Mouse (Mus musculus) bone marrow macrophage, adult 2 months (primary cell): Measurements from ENCODE around the gene Dsn1. TPM values are rescaled to one million over a fixed set of nuclear protein-coding genes. Genes with fewer than 3 reads are reported as not detected.

Experiments used
- H3K27ac ChIP-seq: 2 replicates; pipeline ENCODE4 v1.5.1; 2012; ENCODE audit warnings: low read depth, low read length; ENCODE audit not compliant: insufficient read depth
- H3K4me1 ChIP-seq: 2 replicates; pipeline ENCODE4 v1.6.1; 2012; ENCODE audit warnings: low read length; ENCODE audit not compliant: control insufficient read depth, insufficient read depth
- H3K4me3 ChIP-seq: 2 replicates; pipeline ENCODE4 v1.5.1; 2012; ENCODE audit warnings: mild to moderate bottlenecking, low read length, moderate library complexity; ENCODE audit not compliant: insufficient read depth
- CTCF ChIP-seq: IDR thresholded peaks from 2 replicates; pipeline ENCODE4 v1.5.1; 2012; ENCODE audit warnings: low read depth, mild to moderate bottlenecking, low read length, moderate library complexity
- POLR2A ChIP-seq: IDR thresholded peaks from 2 replicates; pipeline ENCODE4 v1.6.1; 2012; ENCODE audit warnings: mild to moderate bottlenecking, low read depth, low read length, borderline replicate concordance
- polyA plus RNA-seq: library from polyadenylated mRNA; stranded (reverse); fragments of >200 nt; gene quantifications from 2 replicates; pipeline ENCODE4 v1.2.4, GENCODE M21; 2012; ENCODE audit not compliant: missing spikeins, insufficient read depth, insufficient read length

Dsn1 gene
- polyA plus RNA-seq, 1 experiment, result 13.0 TPM

DNA sequence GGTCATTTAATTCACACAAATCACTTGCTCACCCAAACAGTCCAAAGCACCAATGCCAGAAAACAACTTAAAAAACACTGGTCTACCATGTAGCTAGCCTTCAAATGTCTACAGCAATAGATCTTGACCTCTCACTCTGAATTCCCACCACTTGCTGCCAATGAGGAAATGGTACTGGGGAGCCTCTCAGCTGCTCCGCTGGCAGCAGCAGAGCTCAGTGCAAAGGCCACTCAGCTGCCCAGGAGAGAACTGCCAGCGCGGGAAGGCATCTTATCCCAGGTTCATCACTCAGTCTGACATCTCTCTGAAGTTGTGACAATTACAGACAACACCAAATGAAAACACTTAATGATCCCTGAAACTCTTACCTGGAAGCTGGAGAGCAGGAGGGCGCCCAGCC is 4.6 kb downstream of the Dsn1 start:
- H3K4me3 ChIP-seq, result no peak overlapping the region
- H3K27ac ChIP-seq, result no peak overlapping the region
- TF ChIP-seq POLR2A (no peak), CTCF (no peak)
- peaks cover 6% of the 10 kb centered on the region for H3K4me1 ChIP-seq

DNA sequence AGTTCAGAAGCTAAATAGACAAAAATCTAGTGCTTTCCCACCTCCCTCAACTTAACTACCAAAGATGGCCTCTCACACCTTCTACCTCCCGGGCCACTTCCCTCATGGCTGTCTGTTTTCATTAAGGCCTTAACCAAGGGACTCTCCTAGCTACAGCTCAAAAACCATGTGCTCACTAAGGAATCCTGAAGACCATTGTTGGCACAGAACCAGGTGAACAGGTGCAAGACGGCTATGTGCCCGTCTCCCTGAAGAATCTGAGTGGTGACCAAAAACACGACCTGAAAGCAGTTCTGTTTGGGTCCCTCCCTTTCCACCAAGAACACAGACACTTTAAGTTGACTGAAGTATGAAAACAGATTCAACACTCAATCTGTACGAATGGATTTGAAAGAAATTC is 8.7 kb downstream of the Dsn1 start:
- no peak overlapping the region for H3K27ac ChIP-seq
- no peak overlapping the region for H3K4me3 ChIP-seq
- no peaks in the 10 kb centered on the region for H3K4me1 ChIP-seq
- no peak for TF ChIP-seq POLR2A

DNA sequence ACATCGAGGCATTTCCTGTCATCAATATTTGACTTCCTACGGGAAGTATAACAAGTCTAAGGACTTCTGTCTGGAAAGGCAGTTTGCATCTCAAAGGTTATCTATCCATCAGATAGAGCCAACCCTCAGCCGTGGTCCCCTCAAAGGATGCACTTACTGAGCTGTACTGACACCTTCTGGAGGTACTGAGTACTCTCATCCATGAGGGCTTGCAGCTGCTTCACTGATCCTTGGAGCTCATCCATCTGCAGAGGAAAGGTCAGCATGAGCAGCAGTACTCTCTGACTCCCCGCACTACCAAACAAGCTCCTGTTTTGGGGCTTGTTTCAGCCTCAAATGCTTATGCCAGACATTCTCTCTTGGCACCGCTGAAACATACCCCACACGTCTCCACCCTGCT is 10.4 kb downstream of the Dsn1 start:
- no peak for TF ChIP-seq CTCF
- no peak for TF ChIP-seq POLR2A
- Histone ChIP-seq H3K4me1 (no peaks in the 10 kb centered on the region), H3K27ac (no peak overlapping the region), H3K4me3 (no peak overlapping the region)

DNA sequence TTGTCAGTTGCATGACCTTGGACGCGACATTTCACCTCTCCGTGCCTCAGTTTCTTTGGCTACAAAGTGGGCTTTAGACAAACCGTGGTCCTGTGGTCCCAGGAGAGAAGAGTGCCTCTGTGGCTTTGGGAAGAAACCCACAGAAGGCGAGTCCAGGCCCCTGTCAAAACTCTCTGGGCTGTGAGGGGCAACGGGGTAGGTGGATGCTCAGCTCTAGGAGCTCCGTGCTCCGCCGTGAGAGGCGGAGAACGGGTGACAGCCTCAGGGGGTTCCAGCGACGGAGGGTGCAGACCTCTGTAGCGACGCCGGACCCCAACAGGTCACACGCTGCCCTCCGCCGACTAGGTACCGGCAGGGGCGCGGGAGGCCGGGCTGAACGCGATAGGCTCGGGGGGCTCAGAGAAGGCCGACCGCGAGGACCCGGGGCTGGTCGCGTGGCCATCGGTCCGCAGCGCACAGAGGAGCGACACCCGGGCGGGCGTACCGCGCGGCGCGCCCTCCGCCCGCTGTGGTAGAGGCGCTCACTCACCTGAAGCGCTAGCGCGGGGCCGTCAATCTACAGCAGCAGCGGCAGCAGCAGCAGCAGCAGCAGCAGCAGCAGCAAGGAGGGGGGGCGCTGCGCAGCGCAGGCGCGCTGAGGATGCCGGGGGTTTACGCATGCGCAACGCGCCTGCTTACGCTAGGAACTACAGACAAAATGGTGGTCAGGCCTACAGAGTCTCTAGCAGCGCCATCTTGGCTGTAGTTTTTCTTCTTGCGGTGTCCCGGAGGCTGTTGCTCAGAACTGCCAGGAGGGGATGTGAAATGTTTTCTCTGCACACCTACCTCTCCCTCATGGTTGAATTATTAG is 15.3 kb downstream of the Dsn1 start, which contains the start of gene Ndrg3:
Gene Ndrg3 (minus strand): TSS at position 587 of the 850 bp plus-strand sequence.
- TF ChIP-seq POLR2A (no peak), CTCF (no peak)
- 0 out of 2 replicates have a peak within 1 kb of the TSS, but pooled peaks have one; percentile 27 for H3K27ac ChIP-seq

DNA sequence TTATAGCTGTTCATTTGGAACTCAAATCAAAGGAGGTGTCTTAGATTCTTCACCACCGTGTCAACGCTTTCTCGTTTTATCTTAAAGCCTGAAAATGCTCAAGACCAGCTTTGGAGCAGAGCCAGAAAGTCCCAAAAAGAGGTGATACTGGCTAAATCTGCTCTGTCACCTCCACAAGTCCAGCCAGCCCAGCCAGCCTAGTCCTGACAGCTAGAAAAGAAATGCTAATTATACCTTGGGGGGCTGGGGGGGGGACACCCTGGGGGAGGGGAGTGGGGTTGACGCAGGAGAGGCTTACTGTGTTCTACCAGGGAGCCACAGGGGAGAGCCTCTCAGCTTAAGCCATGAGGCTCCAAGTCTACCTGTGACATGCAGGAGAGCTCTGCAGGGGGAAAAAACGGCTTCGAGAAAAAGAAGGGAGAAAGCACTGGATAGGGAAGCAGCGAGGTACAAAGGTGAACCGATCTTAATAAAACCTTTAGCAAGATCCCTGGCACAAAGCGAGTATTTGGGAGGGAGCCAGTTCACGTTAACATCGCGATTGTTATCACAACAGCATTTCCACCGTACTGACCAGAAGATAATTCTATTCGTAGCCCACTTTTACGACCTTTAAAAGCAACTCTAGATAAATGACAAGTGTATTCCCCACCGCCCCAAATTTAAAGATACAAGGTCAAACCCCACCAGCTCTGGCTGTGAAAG is 16.1 kb downstream of the Dsn1 start:
- TF ChIP-seq CTCF, result no peak
- TF ChIP-seq POLR2A, result no peak

More for the DNA sequence above, 15.3 kb downstream of the Dsn1 start, which contains the start of gene Ndrg3:
- Histone ChIP-seq H3K4me1 (no peaks in the 10 kb centered on the region), H3K4me3 (peak within 1 kb of the TSS; percentile 79)

DNA sequence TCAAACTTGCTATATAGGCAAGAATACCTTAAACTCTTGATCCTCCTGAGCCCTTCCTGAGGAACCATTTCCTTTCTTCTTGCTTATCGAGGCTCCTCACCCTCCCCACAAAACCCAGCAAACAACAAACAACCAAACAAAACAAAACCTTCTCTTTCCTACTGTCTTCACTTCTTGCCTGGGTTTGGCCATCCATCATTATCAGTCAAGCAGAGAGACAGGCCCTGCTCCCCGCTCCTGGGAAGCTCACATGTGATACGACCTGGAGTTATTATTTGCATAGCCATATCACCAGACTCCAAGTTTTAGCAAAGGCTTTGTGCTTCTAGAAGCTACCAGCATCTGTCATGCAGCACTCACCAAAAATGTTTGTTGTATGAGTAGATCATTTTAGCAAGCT is 19.6 kb downstream of the Dsn1 start:
- H3K4me1 ChIP-seq, result no peaks in the 10 kb centered on the region
- H3K4me3 ChIP-seq, result no peak overlapping the region
- TF ChIP-seq CTCF (no peak), POLR2A (no peak)
- no peak overlapping the region for H3K27ac ChIP-seq

More for the DNA sequence above, 16.1 kb downstream of the Dsn1 start:
- Histone ChIP-seq H3K4me3 (peak overlapping the region; percentile 79), H3K4me1 (no peaks in the 10 kb centered on the region), H3K27ac (no peak overlapping the region)

DNA sequence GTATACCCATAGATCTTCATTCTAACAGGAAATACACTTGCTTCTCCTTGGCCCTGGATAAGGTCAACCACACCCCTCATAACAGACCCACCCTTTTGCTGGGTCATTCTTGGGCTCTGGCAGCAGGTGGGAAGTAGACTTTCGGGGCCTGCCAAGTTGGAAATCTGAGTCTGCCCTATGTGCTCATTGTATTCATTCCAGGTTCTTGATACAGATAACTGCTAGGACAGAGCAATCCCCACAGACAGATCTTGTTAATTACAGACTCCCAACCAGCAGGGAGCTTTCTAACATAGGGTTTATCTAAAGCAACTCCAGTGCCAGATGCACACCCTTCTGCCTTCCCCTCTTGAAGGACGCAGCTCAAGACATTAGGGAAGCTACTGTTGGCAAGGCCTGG is 24.1 kb downstream of the Dsn1 start:
- no peaks in the 10 kb centered on the region for H3K4me1 ChIP-seq
- no peak overlapping the region for H3K4me3 ChIP-seq
- TF ChIP-seq POLR2A, result no peak
- H3K27ac ChIP-seq, result no peak overlapping the region

DNA sequence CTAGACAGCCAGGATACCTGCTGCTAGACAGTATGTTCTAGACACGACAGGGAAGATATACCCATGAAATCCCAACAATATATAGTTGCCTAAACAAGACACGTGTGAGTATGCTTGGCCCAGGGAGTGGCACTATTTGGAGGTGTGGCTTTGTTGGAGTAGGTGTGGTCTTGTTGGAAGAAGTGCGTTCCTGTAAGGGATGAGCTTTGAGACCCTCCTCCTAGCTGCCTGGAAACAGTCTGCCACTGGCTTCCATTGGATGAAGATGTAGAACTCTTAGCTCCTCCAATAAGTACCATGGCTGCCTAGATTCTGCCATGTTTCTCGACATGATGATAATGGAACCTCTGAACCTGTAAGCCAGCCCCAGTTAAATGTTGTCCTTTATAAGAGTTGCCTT is 25.7 kb downstream of the Dsn1 start:
- no peak for TF ChIP-seq CTCF
- no peak for TF ChIP-seq POLR2A
- no peak overlapping the region for H3K4me3 ChIP-seq
- no peak overlapping the region for H3K27ac ChIP-seq
- no peaks in the 10 kb centered on the region for H3K4me1 ChIP-seq

DNA sequence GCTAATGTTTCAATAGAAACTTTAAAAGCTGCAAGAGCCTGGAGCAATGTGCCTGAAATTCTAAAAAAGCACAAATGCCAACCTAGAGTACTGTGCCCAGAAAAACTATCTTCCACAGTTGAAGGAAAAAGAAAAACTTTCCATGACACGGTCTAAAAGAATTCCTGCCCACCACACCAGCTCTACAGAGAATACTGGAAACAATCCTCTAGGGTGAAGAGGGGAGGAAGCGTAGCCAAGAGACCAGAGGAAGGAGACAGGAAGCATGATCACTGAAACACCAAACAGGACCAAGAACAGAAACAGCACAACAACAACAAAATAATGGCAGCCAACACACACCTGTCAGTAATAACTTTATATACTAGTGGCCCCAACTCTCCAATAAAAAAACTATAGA is 26.9 kb downstream of the Dsn1 start:
- TF ChIP-seq CTCF, result no peak
- no peak for TF ChIP-seq POLR2A
- Histone ChIP-seq H3K4me1 (peaks cover 5% of the 10 kb centered on the region), H3K4me3 (no peak overlapping the region), H3K27ac (no peak overlapping the region)

DNA sequence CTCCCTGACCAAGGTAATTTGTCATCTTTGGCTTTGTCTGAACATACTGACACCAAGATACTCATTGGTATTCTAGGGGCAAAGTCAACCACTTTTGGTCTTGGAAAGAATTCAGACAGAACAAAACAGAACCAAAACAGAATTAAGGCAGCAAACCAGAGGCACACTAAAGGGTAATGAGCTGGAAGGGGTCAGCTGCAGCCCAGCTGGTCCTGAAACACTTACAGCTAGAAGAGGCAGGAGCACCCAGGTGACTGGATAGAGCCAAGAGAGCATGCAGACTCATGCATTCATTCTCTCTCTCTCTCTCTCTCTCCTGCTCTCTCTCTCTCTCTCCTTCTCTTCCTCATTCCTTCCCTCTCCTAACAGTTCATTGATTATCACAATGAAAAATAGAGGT is 30.2 kb downstream of the Dsn1 start:
- peaks cover 14% of the 10 kb centered on the region for H3K4me1 ChIP-seq
- TF ChIP-seq CTCF (no peak), POLR2A (no peak)
- H3K4me3 ChIP-seq, result no peak overlapping the region
- no peak overlapping the region for H3K27ac ChIP-seq
